Mouse (Mus musculus) CD4-positive, CD25-positive, alpha-beta regulatory T cell, adult 2 months (primary cell): ENCODE measurements at regions not wholly inside any gene's neighbourhood (a gene's known extent, or its start where the extent isn't known, plus 50 kb on each side); places are given as distances from the start of the nearest gene placed in this dataset.
A peak's percentile ranks its signal among the peaks of the same experiment; 100 is the strongest.

ENCODE experiments used
- DNase-seq: peaks from one replicate; pipeline ENCODE4 v3.0.0-alpha.2; 2012; ENCODE audit warnings: low read depth, low spot score

GRCm38 (mm10) chr10:92336138-92336537 lies 386.1 kb downstream of the Nedd1 start:
- no peak for DNase-seq

GRCm38 (mm10) chr10:92335141-92335540 lies 387.1 kb downstream of the Nedd1 start:
- no peak for DNase-seq

- DNase-seq = no peak
Observed at GRCm38 (mm10) chr10:92333869-92334268, 388.4 kb downstream of the Nedd1 start.

GRCm38 (mm10) chr10:92333042-92333774 lies 389.0 kb downstream of the Nedd1 start:
- no peak for DNase-seq

GRCm38 (mm10) chr10:92330150-92330549 lies 392.1 kb downstream of the Nedd1 start:
- no peak for DNase-seq

GRCm38 (mm10) chr10:92329661-92330060 lies 392.6 kb downstream of the Nedd1 start:
- DNase-seq = no peak

- no peak for DNase-seq
Observed at GRCm38 (mm10) chr10:92325284-92325989, 396.8 kb downstream of the Nedd1 start.

- no peak for DNase-seq
Observed at GRCm38 (mm10) chr10:92314606-92315005, 407.6 kb downstream of the Nedd1 start.

- no peak for DNase-seq
Observed at GRCm38 (mm10) chr10:92312278-92312677, 409.9 kb downstream of the Nedd1 start.

- no peak for DNase-seq
Observed at GRCm38 (mm10) chr10:92308643-92309042, 413.6 kb downstream of the Nedd1 start.

- DNase-seq = peak; percentile 21
Observed at GRCm38 (mm10) chr10:92307861-92308260, 414.4 kb downstream of the Nedd1 start.

GRCm38 (mm10) chr10:92298693-92299092 lies 423.5 kb downstream of the Nedd1 start:
- no peak for DNase-seq

- DNase-seq = no peak
Observed at GRCm38 (mm10) chr10:92296837-92297236, 425.4 kb downstream of the Nedd1 start.

- DNase-seq = no peak
Observed at GRCm38 (mm10) chr10:92296303-92296702, 425.9 kb downstream of the Nedd1 start.

GRCm38 (mm10) chr10:92293261-92293660 lies 429.0 kb downstream of the Nedd1 start:
- DNase-seq = no peak

- no peak for DNase-seq
Observed at GRCm38 (mm10) chr10:92289230-92289629, 433.0 kb downstream of the Nedd1 start.

- no peak for DNase-seq
Observed at GRCm38 (mm10) chr10:92284231-92284630, 438.0 kb downstream of the Nedd1 start.

GRCm38 (mm10) chr10:92277981-92278380 lies 444.2 kb downstream of the Nedd1 start:
- DNase-seq = no peak

GRCm38 (mm10) chr10:92257815-92258214 lies 464.4 kb downstream of the Nedd1 start:
- DNase-seq = no peak

- no peak for DNase-seq
Observed at GRCm38 (mm10) chr10:92248648-92249047, 473.6 kb downstream of the Nedd1 start.

- no peak for DNase-seq
Observed at GRCm38 (mm10) chr10:92247449-92247805, 474.8 kb downstream of the Nedd1 start.

GRCm38 (mm10) chr10:92246785-92247448 lies 475.3 kb downstream of the Nedd1 start:
- no peak for DNase-seq
